Mouse (Mus musculus): ENCODE data around the gene Susd4.

DNA sequence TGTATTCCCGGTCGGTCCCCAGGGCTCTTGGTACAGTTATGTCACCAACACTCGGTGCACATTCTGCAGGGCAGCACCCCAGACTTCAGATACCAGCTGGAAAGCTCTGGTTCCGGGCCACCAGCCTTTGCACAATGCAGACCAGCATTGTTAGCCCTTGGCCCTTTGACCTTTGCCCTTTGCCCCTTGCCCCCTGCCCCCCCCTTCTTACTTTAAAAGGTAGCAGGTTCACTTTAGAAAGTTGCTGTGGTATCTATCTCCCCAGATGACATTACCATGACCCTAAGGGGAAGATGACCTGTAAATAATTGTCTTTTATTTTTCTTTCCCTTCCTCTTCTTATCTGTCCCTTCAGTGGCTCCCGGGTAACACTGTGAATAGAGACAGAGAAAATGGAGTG, 53.4 kb downstream of the Susd4 start:
- no peak for TF ChIP-seq CHD2 (IDR thresholded peaks at IDR 0.05; ENCODE audit: low read length)
- TF ChIP-seq RAD21 (IDR thresholded peaks at IDR 0.05; ENCODE audit: low read depth, low read length), result no peak
- no peak for TF ChIP-seq EP300 (IDR thresholded peaks at IDR 0.05; ENCODE audit: low read length)
- TF ChIP-seq HCFC1 (IDR thresholded peaks at IDR 0.05; ENCODE audit: low read depth, low read length), result no peak
- no peak for TF ChIP-seq POLR2A (IDR thresholded peaks at IDR 0.05; ENCODE audit: low read depth, low read length)
- no peak for TF ChIP-seq CTCF (conservative IDR thresholded peaks at IDR 0.05 in 1 of 2, IDR thresholded peaks at IDR 0.05 in 1 of 2; ENCODE audit: low read depth in 2 of 2, low read length in 2 of 2)
- no peak for TF ChIP-seq MAZ (IDR thresholded peaks at IDR 0.05; ENCODE audit: low read depth, low read length)
- no peak for TF ChIP-seq IRF4 (IDR thresholded peaks at IDR 0.05; ENCODE audit: low read depth, low read length)
- TF ChIP-seq TBP (conservative IDR thresholded peaks at IDR 0.05; ENCODE audit: low read depth, low read length), result no peak

Measured in CH12.LX (cell line).